Mouse (Mus musculus) gastrocnemius, adult 18-20 months (tissue): ENCODE measurements around the gene Plcb3. TPM values are rescaled to one million over a fixed set of nuclear protein-coding genes. Genes with fewer than 3 reads are reported as not detected.

ENCODE experiments used
- DNase-seq: peaks from one replicate; pipeline ENCODE4 v3.0.0; 2021; ENCODE audit warnings: low spot score
- total RNA-seq, 2 experiments: library from RNA; stranded (reverse); gene quantifications; 2 replicates each; pipeline ENCODE4 v1.2.3; 2021

Plcb3 gene
- total RNA-seq, 2 experiments from 2014 or later, result 10.2 to 11.3 TPM

- DNase-seq, result no peak
Measured at GRCm38 (mm10) chr19:6970460-6971085, 5.7 kb downstream of the Plcb3 start.

DNA sequence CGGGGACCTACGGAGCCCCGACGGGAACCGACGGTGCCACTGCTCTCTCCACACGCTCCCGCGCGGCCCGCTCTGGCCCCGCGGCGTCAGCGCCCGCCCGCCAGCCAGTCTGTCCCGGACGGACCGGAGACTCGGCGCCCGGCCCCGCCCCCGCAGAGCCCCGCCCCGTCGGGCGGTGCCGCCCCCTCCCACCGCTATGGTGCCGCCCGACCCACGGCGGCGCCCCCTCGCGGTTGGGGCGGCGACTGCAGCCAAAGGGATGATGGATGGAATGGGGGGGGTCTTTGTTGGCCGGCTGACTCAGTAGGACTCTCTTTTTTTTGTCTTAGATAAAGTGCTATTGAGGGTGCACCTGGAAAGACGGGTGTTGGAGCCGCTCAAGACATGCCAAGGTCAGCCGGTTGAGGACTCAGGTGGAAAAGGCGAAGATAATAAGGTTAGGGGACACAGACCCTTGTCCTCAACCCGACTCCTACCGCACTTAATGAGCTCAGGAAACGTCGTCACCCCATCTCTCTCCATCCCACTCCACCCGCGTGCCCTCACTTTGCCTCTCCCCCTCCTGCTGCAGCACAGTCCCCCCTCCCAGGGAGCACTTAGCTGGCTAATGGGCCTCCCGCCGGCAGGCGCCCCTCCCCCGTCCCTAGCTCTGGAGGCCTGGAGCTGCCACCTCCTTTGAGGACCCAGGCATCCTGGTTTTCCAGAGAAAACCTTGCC is 6.4 kb downstream of the Plcb3 start:
- DNase-seq, result peak; percentile 75

DNA sequence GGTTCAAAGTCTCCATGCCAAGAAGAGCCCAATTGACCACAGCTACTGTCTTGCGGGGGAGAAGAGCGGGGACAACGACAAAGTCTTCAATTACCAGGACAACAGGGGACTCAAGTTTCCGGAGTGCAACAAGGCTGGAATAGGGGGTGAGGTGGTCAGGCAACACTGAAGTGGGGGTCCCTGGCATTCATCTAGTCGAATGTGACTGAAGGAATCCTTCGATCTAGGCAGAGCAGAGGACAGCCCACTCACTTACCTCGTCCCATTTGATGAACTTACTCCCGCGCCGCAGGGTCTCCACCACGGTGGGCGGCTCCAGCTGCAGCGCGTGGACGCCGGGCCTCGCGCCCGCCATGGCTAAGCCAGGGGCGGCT is 7.0 kb downstream of the Plcb3 start:
- DNase-seq, result no peak

- DNase-seq, result no peak
Measured at GRCm38 (mm10) chr19:6968491-6969271, 7.6 kb downstream of the Plcb3 start.

DNA sequence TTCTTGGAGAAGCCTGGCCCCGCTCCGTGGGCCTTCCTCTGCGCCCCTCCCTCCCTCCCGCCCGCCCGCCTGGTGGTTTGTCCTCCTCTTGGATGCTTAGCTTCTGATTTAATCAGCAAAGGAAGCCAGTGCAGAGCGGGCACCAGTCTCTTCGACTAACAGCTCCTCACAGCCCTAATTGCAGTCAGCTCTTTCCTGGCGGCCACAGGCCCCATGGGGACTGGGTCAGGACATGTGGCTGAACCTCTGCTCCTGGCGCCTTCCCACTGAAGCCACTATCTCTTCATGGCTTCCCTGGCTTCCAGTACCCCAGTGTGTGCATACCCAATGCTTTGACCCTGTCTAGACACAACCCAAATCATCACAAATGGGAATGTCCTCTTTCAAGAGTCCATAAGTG is 19.8 kb downstream of the Plcb3 start:
- DNase-seq, result no peak

GRCm38 (mm10) chr19:6955424-6955823 is 20.8 kb downstream of the Plcb3 start:
- DNase-seq, result no peak

- no peak for DNase-seq
Measured at GRCm38 (mm10) chr19:6954046-6954445, 22.2 kb downstream of the Plcb3 start.

DNA sequence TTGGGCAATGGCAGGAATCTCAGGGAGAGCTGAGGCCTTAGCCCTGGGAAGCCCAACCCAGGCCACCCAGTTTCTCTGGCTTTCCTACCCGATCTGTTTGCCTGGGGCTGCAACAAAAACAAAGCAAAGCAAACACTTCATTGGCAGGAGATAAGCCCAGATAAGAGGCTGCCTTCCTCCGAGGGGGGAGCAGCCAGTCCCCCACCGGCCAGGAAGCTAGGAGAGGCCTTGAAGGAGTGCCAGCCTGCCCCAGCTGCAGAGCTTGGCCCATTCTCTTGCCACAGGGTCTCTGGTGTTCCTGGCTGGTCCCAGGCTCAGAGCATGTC is 23.6 kb downstream of the Plcb3 start:
- no peak for DNase-seq

DNA sequence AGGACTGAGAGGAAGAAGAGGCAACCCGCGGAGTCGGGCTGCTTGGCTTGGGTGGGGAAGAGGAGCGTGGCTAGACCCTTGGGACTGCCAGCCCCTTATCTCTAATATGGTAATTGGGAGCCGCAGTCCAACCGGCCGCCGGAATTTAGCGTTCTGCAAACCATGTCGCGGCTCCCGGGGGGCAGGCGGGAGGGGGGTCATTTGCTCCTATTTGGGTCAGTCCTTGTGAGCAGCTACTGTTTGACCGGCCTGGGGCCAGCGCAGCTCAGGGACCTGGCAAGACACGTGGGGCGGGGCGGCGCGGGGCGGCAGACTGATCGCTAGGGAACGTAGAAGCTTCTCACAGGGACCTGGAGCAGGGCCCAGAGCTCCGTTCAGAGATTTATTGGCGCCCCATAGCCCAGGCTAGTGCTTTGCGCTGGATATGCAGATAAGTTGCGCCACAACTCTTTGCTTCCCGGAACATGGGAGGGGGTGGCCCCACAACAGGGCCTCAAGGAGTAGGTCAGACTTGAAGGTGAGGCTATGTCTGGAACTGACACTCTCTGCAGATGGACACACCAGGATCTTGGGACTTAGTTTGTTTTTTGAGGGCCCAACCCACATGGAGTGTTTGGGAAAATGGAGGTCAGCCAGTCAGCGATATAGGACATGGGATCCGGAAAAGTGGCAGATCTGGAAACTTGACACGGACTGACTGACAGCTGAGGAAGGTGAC is 24.1 kb downstream of the Plcb3 start:
- peak; percentile 87 for DNase-seq

DNA sequence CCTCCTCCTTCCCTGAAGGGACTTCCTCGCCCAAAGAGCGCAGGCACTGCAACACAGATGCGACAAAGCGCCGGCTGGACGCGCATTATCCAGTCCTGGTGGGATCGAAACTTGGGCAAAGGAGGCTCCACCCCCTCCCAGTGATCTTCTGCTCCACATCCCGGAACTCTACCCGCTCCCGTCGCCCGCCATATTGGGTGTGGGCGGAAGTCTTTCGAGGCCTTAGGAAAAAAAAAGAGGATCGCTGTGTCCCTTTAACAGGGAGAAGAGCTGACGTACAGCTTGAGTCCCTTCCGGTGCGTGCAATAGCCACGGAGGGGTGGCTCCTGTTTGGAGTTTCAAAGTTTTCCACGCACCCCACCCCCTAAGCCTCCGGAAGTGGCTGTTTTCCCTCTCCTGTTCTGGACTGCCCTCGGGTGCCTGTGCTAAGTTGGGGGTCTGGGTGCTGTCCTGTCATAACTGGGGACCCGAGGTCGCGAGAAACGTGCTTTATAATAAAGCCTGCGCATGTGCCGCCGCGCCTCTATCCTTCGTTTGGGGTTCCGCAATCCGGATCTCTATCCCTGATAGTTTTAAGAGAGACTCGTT is 24.8 kb downstream of the Plcb3 start:
- DNase-seq, result peak; percentile 97

DNA sequence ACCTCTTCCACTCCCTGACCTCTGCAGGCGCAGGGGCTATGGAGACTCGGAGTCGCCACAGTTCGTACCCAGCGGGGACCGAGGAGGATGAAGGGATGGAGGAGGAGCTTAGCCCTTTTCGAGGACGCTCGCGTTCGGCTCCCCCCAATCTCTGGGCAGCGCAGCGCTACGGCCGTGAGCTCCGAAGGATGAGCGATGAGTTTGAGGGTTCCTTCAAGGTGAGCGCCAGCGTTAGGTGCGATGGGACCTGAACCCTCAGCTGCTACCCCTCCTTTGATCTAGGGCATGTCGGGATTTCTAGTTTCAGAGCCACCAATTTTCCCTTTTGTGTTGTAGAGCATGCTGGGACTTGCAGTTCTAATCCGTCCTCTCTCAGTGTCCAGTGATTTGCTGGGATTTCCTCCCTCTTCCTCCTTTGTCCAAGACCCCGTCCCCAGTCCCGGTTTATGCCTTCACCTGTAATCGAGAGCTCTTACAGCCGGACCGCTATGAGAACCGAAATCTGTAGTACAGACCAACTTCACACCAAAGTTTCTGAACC is 25.6 kb downstream of the Plcb3 start:
- DNase-seq, result peak; percentile 46

- DNase-seq, result no peak
Measured at GRCm38 (mm10) chr19:6949951-6950350, 26.3 kb downstream of the Plcb3 start.

DNA sequence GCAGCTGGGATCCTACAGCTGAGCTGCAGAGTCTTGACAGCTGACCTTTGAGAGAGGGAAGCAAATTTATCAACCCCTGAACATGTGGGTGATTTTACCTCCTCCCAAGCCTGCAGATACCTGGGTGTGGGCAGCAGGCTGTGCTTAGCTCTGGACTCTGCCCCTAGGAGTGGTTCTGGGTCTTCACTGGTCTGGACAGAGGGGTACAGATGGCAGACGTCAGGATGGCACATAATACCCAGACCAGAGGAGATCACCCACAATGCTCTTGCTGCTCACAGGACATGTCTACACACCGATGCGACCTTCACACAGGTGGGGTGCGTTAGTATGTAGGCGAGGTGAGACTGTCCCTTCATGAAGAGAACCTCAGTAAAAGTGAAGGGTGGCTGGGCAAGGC is 26.7 kb downstream of the Plcb3 start:
- DNase-seq, result no peak

DNA sequence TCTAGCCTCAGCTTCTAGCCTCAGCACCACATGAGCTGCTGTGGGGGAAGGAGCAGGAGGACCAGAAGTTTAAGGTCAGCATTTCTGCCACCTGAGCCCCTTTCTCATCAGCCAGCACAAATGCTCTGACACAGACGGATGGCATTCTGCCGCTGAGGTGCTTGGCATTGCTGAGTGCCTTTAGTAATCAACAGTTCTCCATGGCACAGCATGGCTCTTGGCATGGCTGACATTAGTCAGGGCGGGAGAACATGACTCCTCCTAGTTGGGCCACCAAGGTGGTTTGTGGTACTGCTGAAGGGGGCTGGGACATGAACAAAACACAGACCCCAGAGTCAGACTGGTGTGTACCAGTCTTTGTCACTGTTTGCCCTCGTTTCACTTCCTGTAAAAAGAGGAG is 28.1 kb downstream of the Plcb3 start:
- DNase-seq, result no peak

- DNase-seq, result no peak
Measured at GRCm38 (mm10) chr19:6947742-6948141, 28.5 kb downstream of the Plcb3 start.

DNA sequence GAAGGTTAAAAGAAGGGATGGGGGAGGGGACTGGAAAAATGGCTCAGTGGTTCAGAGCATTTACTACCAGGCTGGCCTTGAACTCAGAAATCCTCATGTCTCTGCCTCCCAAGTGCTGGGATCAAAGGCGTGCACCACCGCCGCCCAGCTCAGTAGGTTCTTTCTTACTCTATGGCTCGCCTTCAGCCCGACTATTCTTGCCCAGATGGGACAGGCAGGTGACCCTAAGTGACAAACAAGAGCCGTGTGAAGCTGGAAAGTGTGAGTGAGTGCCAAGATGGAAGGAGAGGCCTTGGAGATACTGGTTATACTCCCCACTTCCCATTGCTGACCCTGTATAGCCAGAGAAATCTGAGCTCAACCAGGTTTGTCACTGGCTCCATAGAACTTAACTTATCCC is 32.6 kb downstream of the Plcb3 start:
- DNase-seq, result no peak

DNA sequence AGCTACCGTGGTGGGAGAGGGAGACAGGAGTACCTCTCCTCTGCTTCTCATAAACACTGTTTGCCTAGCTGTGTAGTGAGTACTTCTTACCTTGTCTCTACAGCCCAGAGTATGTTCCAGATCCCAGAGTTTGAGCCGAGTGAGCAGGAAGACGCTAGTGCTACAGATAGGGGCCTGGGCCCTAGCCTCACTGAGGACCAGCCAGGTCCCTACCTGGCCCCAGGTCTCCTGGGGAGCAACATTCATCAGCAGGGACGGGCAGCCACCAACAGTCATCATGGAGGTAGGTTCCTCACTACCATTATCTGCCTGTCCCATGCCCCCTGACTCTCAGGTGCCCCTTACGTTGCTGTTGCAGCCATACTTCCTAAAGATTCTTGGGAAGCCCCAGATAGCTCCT is 33.5 kb downstream of the Plcb3 start:
- no peak for DNase-seq

DNA sequence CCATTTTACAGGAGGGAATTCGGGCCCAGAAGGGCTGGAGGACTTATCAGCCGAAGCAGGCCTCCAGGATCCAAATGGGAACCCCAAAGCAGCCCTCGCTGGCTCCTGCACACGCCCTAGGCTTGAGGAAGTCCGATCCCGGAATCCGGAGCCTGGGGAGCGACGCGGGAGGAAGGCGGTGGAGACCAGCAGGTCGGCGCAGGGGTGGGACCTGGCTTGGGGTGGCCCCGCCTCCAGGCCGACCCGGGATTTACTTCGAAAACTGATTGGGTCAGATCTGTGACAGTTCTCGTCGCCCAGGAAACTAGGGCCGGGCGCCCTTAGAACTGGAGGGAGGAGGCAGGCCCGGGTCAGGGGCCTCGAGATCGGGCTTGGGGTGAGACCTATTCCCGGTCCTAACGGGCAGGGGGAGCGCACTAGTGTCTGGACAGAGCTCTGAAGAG is 34.0 kb downstream of the Plcb3 start, which contains the start of gene Gpr137:
Gene Gpr137 (minus strand): TSS at position 232 of the 443 bp plus-strand sequence.
- peak; percentile 95 for DNase-seq

GRCm38 (mm10) chr19:6941372-6942248 is 34.7 kb downstream of the Plcb3 start, which contains the start of gene Bad:
Bad (plus strand) TSS chr19:6941861.
- DNase-seq, result peak; percentile 93
